ENCODE assay signal across 9 mouse cellular contexts in genomic region chr8:3994219-3994618, GRCm38 (mm10). TPM values are rescaled to one million over a fixed set of nuclear protein-coding genes. Genes with fewer than 3 reads are reported as not detected.
A peak's percentile ranks its signal among the peaks of the same experiment; 100 is the strongest.
DNase-seq lines count a peak whose midpoint lies in the region; ATAC-seq and TF ChIP-seq lines count a peak whose summit lies in the region.
"Had no signal": no experiment of that assay in that cellular context is flagged by ENCODE, and none has a peak within 500 bp of the region (broad histone marks: within the 10 kb centered on the region; RNA-seq: fewer than 3 reads in every experiment).

No protein-coding gene starts in this region.

- no peak for TF ChIP-seq CTCF in heart, adult 2 months (IDR thresholded peaks at IDR 0.05)
- no peak for TF ChIP-seq CTCF in cerebellum, adult 2 months (IDR thresholded peaks at IDR 0.05; ENCODE audit: borderline replicate concordance, insufficient read depth, low read depth, low read length)

- no peak for DNase-seq in heart, adult 2 months
- DNase-seq in R1 (ENCODE audit: low read depth, low spot score) = peak; percentile 41
- DNase-seq in hindbrain, embryonic 10.5 days (ENCODE audit: low spot score) = no peak
- no peak for DNase-seq in left cerebral cortex, adult 9 months (ENCODE audit: low spot score in 2 of 2)
- DNase-seq in c-Kit-positive CD71-positive TER-119-positive erythroid progenitor cells, embryonic 14.5 days (ENCODE audit: low spot score) = no peak
- no peak for DNase-seq in cerebellum, adult 2 months

- 0 out of 2 replicates have a peak, but pooled peaks cover 3% of the 10 kb centered on the region for H3K4me1 ChIP-seq in heart, embryonic 12.5 days (replicated peaks)
- H3K4me1 ChIP-seq in heart, adult 2 months (ENCODE audit: control insufficient read depth, insufficient read depth, low read length) = no peaks in the 10 kb centered on the region
- no peaks in the 10 kb centered on the region for H3K4me1 ChIP-seq in hindbrain, embryonic 10.5 days (replicated peaks)
- H3K4me1 ChIP-seq in midbrain, embryonic 12.5 days = no peaks in the 10 kb centered on the region
- H3K4me1 ChIP-seq in cerebellum, adult 2 months (ENCODE audit: control insufficient read depth, insufficient read depth, low read length) = no peaks in the 10 kb centered on the region

- peak overlapping the region; percentile 62 for H3K4me2 ChIP-seq in heart, embryonic 12.5 days
- H3K4me2 ChIP-seq in midbrain, embryonic 12.5 days (replicated peaks) = 0 out of 2 replicates have a peak overlapping the region, but pooled peaks have one; percentile 20

- no peaks in the 10 kb centered on the region for H3K27me3 ChIP-seq in heart, embryonic 12.5 days (replicated peaks)
- H3K27me3 ChIP-seq in heart, adult 2 months (ENCODE audit: control insufficient read depth, insufficient read depth, low read length) = no peaks in the 10 kb centered on the region
- no peaks in the 10 kb centered on the region for H3K27me3 ChIP-seq in hindbrain, embryonic 10.5 days (ENCODE audit: insufficient read depth, poor library complexity, severe bottlenecking)
- H3K27me3 ChIP-seq in midbrain, embryonic 12.5 days = 0 out of 2 replicates have a peak, but pooled peaks cover 5% of the 10 kb centered on the region
- H3K27me3 ChIP-seq in cerebellum, adult 2 months (ENCODE audit: control insufficient read depth, insufficient read depth, low read length) = no peaks in the 10 kb centered on the region

- no peak for TF ChIP-seq EP300 in heart, adult 2 months (IDR thresholded peaks at IDR 0.05; ENCODE audit: insufficient read depth, low read depth, low read length)

- no peak for TF ChIP-seq POLR2A in heart, adult 2 months (IDR thresholded peaks at IDR 0.05; ENCODE audit: insufficient read depth, low read depth, low read length)
- no peak for TF ChIP-seq POLR2A in cerebellum, adult 2 months (IDR thresholded peaks at IDR 0.05; ENCODE audit: borderline replicate concordance, insufficient read depth, low read length)

- ATAC-seq in heart, embryonic 12.5 days (ENCODE audit: insufficient number of reproducible peaks, low FRiP score) = no peak
- no peak; the same call in 1 of the 2 replicates for ATAC-seq in midbrain, embryonic 12.5 days (ENCODE audit: low FRiP score, low read depth)

- no peaks in the 10 kb centered on the region for H3K36me3 ChIP-seq in heart, embryonic 12.5 days
- no peaks in the 10 kb centered on the region for H3K36me3 ChIP-seq in heart, adult 2 months (ENCODE audit: control insufficient read depth, insufficient read depth, low read length)
- no peaks in the 10 kb centered on the region for H3K36me3 ChIP-seq in hindbrain, embryonic 10.5 days
- no peaks in the 10 kb centered on the region for H3K36me3 ChIP-seq in midbrain, embryonic 12.5 days

- peaks cover 22% of the 10 kb centered on the region; the same call in 1 of the 2 replicates for H3K9me3 ChIP-seq in heart, embryonic 12.5 days (replicated peaks)
- H3K9me3 ChIP-seq in hindbrain, embryonic 10.5 days = peaks cover 61% of the 10 kb centered on the region
- H3K9me3 ChIP-seq in midbrain, embryonic 12.5 days = peaks cover 36% of the 10 kb centered on the region

- 26% methylated on average over 42 of the region's 42 CpGs for WGBS in heart, embryonic 12.5 days
- WGBS in heart, adult 2 months = 31% methylated on average over 42 of the region's 42 CpGs
- 29% methylated on average over 42 of the region's 42 CpGs for WGBS in hindbrain, embryonic 10.5 days
- WGBS in midbrain, embryonic 12.5 days = 33% methylated on average over 42 of the region's 42 CpGs
- WGBS in cerebellum, adult 2 months = 43% methylated on average over 42 of the region's 42 CpGs

- H3K79me2 ChIP-seq in heart, adult 2 months (replicated peaks; ENCODE audit: control insufficient read depth, insufficient read depth, low read length) = no peaks in the 10 kb centered on the region

- no peak overlapping the region for H3K27ac ChIP-seq in heart, embryonic 12.5 days (ENCODE audit: poor library complexity, severe bottlenecking)
- H3K27ac ChIP-seq in heart, adult 2 months = no peak overlapping the region
- no peak overlapping the region for H3K27ac ChIP-seq in hindbrain, embryonic 10.5 days
- H3K27ac ChIP-seq in midbrain, embryonic 12.5 days (replicated peaks) = no peak overlapping the region
- no peak overlapping the region for H3K27ac ChIP-seq in cerebellum, adult 2 months (ENCODE audit: insufficient read depth, low read length)

- peak overlapping the region; percentile 12; the same call in 1 of the 2 replicates for H3K4me3 ChIP-seq in heart, embryonic 12.5 days
- H3K4me3 ChIP-seq in heart, adult 2 months = no peak overlapping the region
- H3K4me3 ChIP-seq in hindbrain, embryonic 10.5 days = 0 out of 2 replicates have a peak overlapping the region, but pooled peaks have one; percentile 13
- 0 out of 2 replicates have a peak overlapping the region, but pooled peaks have one; percentile 9 for H3K4me3 ChIP-seq in midbrain, embryonic 12.5 days
- H3K4me3 ChIP-seq in cerebellum, adult 2 months (replicated peaks; ENCODE audit: insufficient read depth, low read depth, low read length) = no peak overlapping the region

- H3K9ac ChIP-seq in heart, embryonic 12.5 days = no peak overlapping the region
- no peak overlapping the region for H3K9ac ChIP-seq in heart, adult 2 months (ENCODE audit: low read depth, low read length)
- no peak overlapping the region for H3K9ac ChIP-seq in midbrain, embryonic 12.5 days (replicated peaks)

- intact Hi-C loops in heart, adult 2 months (cut with DNase I) = no loop called here

RNA-seq across cellular contexts. Expression of gene Cd209c, which starts 39.7 kb away (rescaled TPM):
- polyA plus RNA-seq in heart, embryonic 12.5 days (2016; fragmentation: Nextera tagmentation; extraction: Ambion mirVana) = 0.35 and 0.38 TPM in 2 replicates
- total RNA-seq in heart, adult 2 months (2021) = under 1 TPM in 1 of 2 experiments, not detected in 1; 0.34 TPM
- polyA plus RNA-seq in heart, adult 2 months (2012; rRNA removed) = 0.16 TPM in 1 of 2 replicates, not detected in the other
- polyA plus RNA-seq in hindbrain, embryonic 10.5 days (2016; fragmentation: Nextera tagmentation; extraction: Ambion mirVana) = 0.34 and 0.37 TPM in 2 replicates
- polyA plus RNA-seq in midbrain, embryonic 12.5 days (2016; fragmentation: Nextera tagmentation; extraction: Ambion mirVana) = 0.52 and 0.66 TPM in 2 replicates
- 0.08 and 0.14 TPM in 2 replicates for polyA plus RNA-seq in cerebellum, adult 2 months (2012; rRNA removed)
- total RNA-seq: CH12.LX had no signal

Comparison
In these comparisons a context has a peak if more than half of its experiments do, and no peak if none do; other contexts are left out.
1. H3K4me3 ChIP-seq: peak in heart, embryonic 12.5 days (single experiment), hindbrain, embryonic 10.5 days (single experiment) and midbrain, embryonic 12.5 days (single experiment); none in heart, adult 2 months (single experiment) and cerebellum, adult 2 months (single experiment).